Mouse (Mus musculus) frontal cortex, postnatal 25 days (tissue): ENCODE measurements around the gene Sulf2.

Experiments used
- DNase-seq, 2 experiments: peaks; one replicate each; pipeline ENCODE4 v3.0.0; 2022; ENCODE audit warnings: low spot score in 2 of 2

Gene Sulf2

GRCm38 (mm10) chr2:166086457-166087233 lies 68.8 kb downstream of the Sulf2 start:
- DNase-seq = no peak

GRCm38 (mm10) chr2:166085780-166086179 lies 69.7 kb downstream of the Sulf2 start:
- no peak for DNase-seq

GRCm38 (mm10) chr2:166084964-166085363 lies 70.5 kb downstream of the Sulf2 start:
- DNase-seq = peak; percentile 58 to 59

GRCm38 (mm10) chr2:166084111-166084510 lies 71.4 kb downstream of the Sulf2 start:
- DNase-seq = no peak

GRCm38 (mm10) chr2:166083542-166084031 lies 71.9 kb downstream of the Sulf2 start:
- no peak for DNase-seq

GRCm38 (mm10) chr2:166082661-166083060 lies 72.8 kb downstream of the Sulf2 start:
- no peak for DNase-seq

GRCm38 (mm10) chr2:166082193-166082592 lies 73.3 kb downstream of the Sulf2 start:
- DNase-seq = peak; percentile 66 to 68

GRCm38 (mm10) chr2:166080967-166081750 lies 74.3 kb downstream of the Sulf2 start:
- no peak for DNase-seq

- no peak for DNase-seq
Observed at GRCm38 (mm10) chr2:166079961-166080885, 75.2 kb downstream of the Sulf2 start.

GRCm38 (mm10) chr2:166079231-166079630 lies 76.2 kb downstream of the Sulf2 start:
- DNase-seq = no peak

- DNase-seq = no peak
Observed at GRCm38 (mm10) chr2:166077371-166077770, 78.1 kb downstream of the Sulf2 start.

- DNase-seq = no peak
Observed at GRCm38 (mm10) chr2:166074322-166074721, 81.1 kb downstream of the Sulf2 start.

GRCm38 (mm10) chr2:166073082-166073481 lies 82.4 kb downstream of the Sulf2 start:
- DNase-seq = no peak

GRCm38 (mm10) chr2:166071889-166072288 lies 83.6 kb downstream of the Sulf2 start:
- DNase-seq = no peak

- no peak for DNase-seq
Observed at GRCm38 (mm10) chr2:166071481-166071880, 84.0 kb downstream of the Sulf2 start.

GRCm38 (mm10) chr2:166069738-166070137 lies 85.7 kb downstream of the Sulf2 start:
- no peak for DNase-seq

GRCm38 (mm10) chr2:166069164-166069563 lies 86.3 kb downstream of the Sulf2 start:
- DNase-seq = no peak

- no peak for DNase-seq
Observed at GRCm38 (mm10) chr2:166068261-166068660, 87.2 kb downstream of the Sulf2 start.

GRCm38 (mm10) chr2:166066434-166066833 lies 89.0 kb downstream of the Sulf2 start:
- no peak for DNase-seq

GRCm38 (mm10) chr2:166062431-166062830 lies 93.0 kb downstream of the Sulf2 start:
- DNase-seq = no peak

- no peak for DNase-seq
Observed at GRCm38 (mm10) chr2:166062008-166062407, 93.5 kb downstream of the Sulf2 start.
